ENCODE assay signal across 25 mouse cellular contexts in the genomic region with DNA sequence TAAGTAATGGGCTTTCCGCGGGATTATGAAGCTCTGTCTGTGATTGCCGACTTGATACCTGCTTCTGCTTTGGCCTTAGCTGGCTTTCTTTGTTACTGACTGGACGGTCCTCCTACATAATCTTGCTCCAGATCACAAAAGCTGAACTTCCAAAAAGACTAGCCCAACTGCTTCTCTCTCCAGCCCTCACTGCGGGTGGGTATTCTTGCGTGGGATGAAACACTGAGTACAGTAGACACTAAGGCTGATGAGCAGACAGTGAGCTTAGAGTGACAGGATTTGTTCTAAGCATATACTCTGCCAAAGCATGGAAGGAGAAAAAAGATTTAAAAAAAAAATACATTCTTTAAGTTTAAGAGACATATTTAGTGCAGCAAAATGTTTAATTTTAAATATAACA. TPM values are rescaled to one million over a fixed set of nuclear protein-coding genes. Genes with fewer than 3 reads are reported as not detected.
A peak's percentile ranks its signal among the peaks of the same experiment; 100 is the strongest.
DNase-seq lines count a peak whose midpoint lies in the region; ATAC-seq and TF ChIP-seq lines count a peak whose summit lies in the region.
"Had no signal": no experiment of that assay in that cellular context is flagged by ENCODE, and none has a peak within 500 bp of the region (broad histone marks: within the 10 kb centered on the region; RNA-seq: fewer than 3 reads in every experiment).

No protein-coding gene starts in this region.

- no peaks in the 10 kb centered on the region for H3K9me3 ChIP-seq in midbrain, embryonic 15.5 days
- no peaks in the 10 kb centered on the region for H3K9me3 ChIP-seq in midbrain, embryonic 10.5 days (replicated peaks)
- H3K9me3 ChIP-seq: embryonic facial prominence, embryonic 13.5 days; forebrain, embryonic 13.5 days; limb, embryonic 15.5 days; lung, embryonic 15.5 days had no signal

- no peaks in the 10 kb centered on the region for H3K36me3 ChIP-seq in midbrain, embryonic 15.5 days (replicated peaks)
- H3K36me3 ChIP-seq in midbrain, embryonic 10.5 days, result no peaks in the 10 kb centered on the region
- H3K36me3 ChIP-seq: embryonic facial prominence, embryonic 13.5 days; limb, embryonic 15.5 days; lung, embryonic 15.5 days had no signal

- H3K4me2 ChIP-seq in midbrain, embryonic 15.5 days, result no peak overlapping the region
- H3K4me2 ChIP-seq: embryonic facial prominence, embryonic 13.5 days; forebrain, embryonic 13.5 days; hindbrain, embryonic 14.5 days; limb, embryonic 15.5 days; lung, embryonic 15.5 days had no signal

- no peak for TF ChIP-seq CTCF in lung, adult 2 months (IDR thresholded peaks at IDR 0.05; ENCODE audit: insufficient read depth, low read length)

- peaks cover 4% of the 10 kb centered on the region; the same call in 1 of the 2 replicates for H3K4me1 ChIP-seq in midbrain, embryonic 15.5 days
- H3K4me1 ChIP-seq in midbrain, embryonic 10.5 days, result peaks cover 5% of the 10 kb centered on the region; the same call in 1 of the 2 replicates
- H3K4me1 ChIP-seq in lung, adult 2 months (ENCODE audit: control insufficient read depth, insufficient read depth, low read length), result no peaks in the 10 kb centered on the region
- H3K4me1 ChIP-seq: embryonic facial prominence, embryonic 13.5 days; forebrain, embryonic 13.5 days; limb, embryonic 15.5 days had no signal

- WGBS in midbrain, embryonic 15.5 days, result 43% methylated on average over 6 of the region's 6 CpGs
- 63% methylated on average over 6 of the region's 6 CpGs for WGBS in midbrain, embryonic 10.5 days
- 88% methylated on average over 6 of the region's 6 CpGs for WGBS in lung, adult 2 months

- no peak for TF ChIP-seq POLR2A in lung, adult 2 months (IDR thresholded peaks at IDR 0.05; ENCODE audit: borderline replicate concordance, extremely low read depth, low read depth, low read length)

- intact Hi-C loops in left cerebral cortex, postnatal 25 days (cut with DNase I), result no loop called here

- H3K27ac ChIP-seq in midbrain, embryonic 15.5 days, result no peak overlapping the region
- H3K27ac ChIP-seq in midbrain, embryonic 10.5 days (replicated peaks), result no peak overlapping the region
- H3K27ac ChIP-seq: embryonic facial prominence, embryonic 13.5 days; forebrain, embryonic 13.5 days; hindbrain, embryonic 14.5 days; limb, embryonic 15.5 days; liver, embryonic 14.5 days; lung, embryonic 15.5 days had no signal

- ATAC-seq in midbrain, embryonic 15.5 days (replicated peaks), result 0 out of 2 replicates have a peak, but pooled peaks have one; percentile 6
- ATAC-seq: forebrain, embryonic 13.5 days; inflammation-experienced regulatory T-cells, adult 6 months had no signal

- peak; percentile 15 to 21 for DNase-seq in cerebellum, postnatal 10 days
- no peak for DNase-seq in cerebellum, adult 9-10 months
- no peak for DNase-seq in midbrain, embryonic 10.5 days (ENCODE audit: low spot score)
- DNase-seq in left cerebral cortex, postnatal 25 days (ENCODE audit: low spot score in 2 of 2), result peak; percentile 26 to 74
- peak; percentile 31 for DNase-seq in right cerebral cortex, postnatal 25 days
- no peak for DNase-seq in lung, adult 2 months
- no peak for DNase-seq in ovary, postnatal 36 days (ENCODE audit: low spot score)
- DNase-seq: adrenal gland, postnatal 14 days; cerebellum, adult 9-11 months; gastrocnemius, postnatal 14 days; heart, postnatal 36 days; kidney, adult 18-20 months; layer of hippocampus, adult 9-11 months; lung, postnatal 36 days; thymus, adult 18-20 months; thymus, postnatal 36 days had no signal

- H3K4me3 ChIP-seq in midbrain, embryonic 15.5 days, result no peak overlapping the region
- no peak overlapping the region for H3K4me3 ChIP-seq in midbrain, embryonic 10.5 days
- H3K4me3 ChIP-seq in lung, adult 2 months (replicated peaks; ENCODE audit: extremely low read depth, low read depth, low read length), result no peak overlapping the region
- H3K4me3 ChIP-seq: embryonic facial prominence, embryonic 13.5 days; erythroblast, embryonic 14.5 days; forebrain, embryonic 13.5 days; limb, embryonic 15.5 days; lung, embryonic 15.5 days had no signal

- no peaks in the 10 kb centered on the region for H3K27me3 ChIP-seq in midbrain, embryonic 15.5 days (replicated peaks)
- no peaks in the 10 kb centered on the region for H3K27me3 ChIP-seq in midbrain, embryonic 10.5 days (ENCODE audit: low read depth, poor library complexity, severe bottlenecking)
- H3K27me3 ChIP-seq: embryonic facial prominence, embryonic 13.5 days; forebrain, embryonic 13.5 days; limb, embryonic 15.5 days; lung, embryonic 15.5 days had no signal

- H3K9ac ChIP-seq in midbrain, embryonic 15.5 days, result no peak overlapping the region
- H3K9ac ChIP-seq: embryonic facial prominence, embryonic 13.5 days; forebrain, embryonic 13.5 days; hindbrain, embryonic 14.5 days; limb, embryonic 15.5 days; liver, embryonic 14.5 days; lung, embryonic 15.5 days had no signal

RNA-seq across cellular contexts. Expression of a gene that starts 12.5 kb away (rescaled TPM):
- 24.3 and 24.7 TPM in 2 replicates for polyA plus RNA-seq in midbrain, embryonic 15.5 days (2015; fragmentation: Nextera tagmentation; extraction: Ambion mirVana)
- polyA plus RNA-seq in midbrain, embryonic 10.5 days (2016; fragmentation: Nextera tagmentation; extraction: Ambion mirVana), result 15.1 and 17.1 TPM in 2 replicates
- total RNA-seq in left cerebral cortex, postnatal 25 days (2021), result 1 to 10 TPM; 5.8 to 7.6 TPM
- 4.1 and 4.2 TPM in 2 replicates for polyA plus RNA-seq in lung, adult 2 months (2012; rRNA removed)
- polyA plus RNA-seq: erythroblast, embryonic 14.5 days had no signal

Comparison
In these comparisons a context has a peak if more than half of its experiments do, and no peak if none do; other contexts are left out.
1. DNase-seq: peak in cerebellum, postnatal 10 days (2 of 2), left cerebral cortex, postnatal 25 days (2 of 2) and right cerebral cortex, postnatal 25 days (single experiment); none in cerebellum, adult 9-10 months (single experiment), midbrain, embryonic 10.5 days (single experiment), lung, adult 2 months (single experiment) and ovary, postnatal 36 days (single experiment).